Mouse (Mus musculus): ENCODE results near the gene Echs1. TPM values are rescaled to one million over a fixed set of nuclear protein-coding genes. Genes with fewer than 3 reads are reported as not detected.
"Not testable (repeated sequence)": the region's sequence is repeated elsewhere in the genome, so short reads cannot be mapped to it uniquely, and the experiment has no call there.

Echs1 gene
- 100 to 1,000 TPM in 1 of 2 experiments, 10 to 100 TPM in 1; 91.8 to 114 TPM for total RNA-seq (2021)
- long read RNA-seq, experiment 1, transcript Echs1-201 (8 exons, 1,557 nt), result major isoform, 163 of 170 reads
- long read RNA-seq, experiment 1, partial matches to known transcripts, result 6 of 170 reads
- long read RNA-seq, experiment 1, other reads (novel, unspliced or antisense), result 1 of 170 reads
- long read RNA-seq, experiment 2, transcript Echs1-201 (8 exons, 1,557 nt), result major isoform, 163 of 171 reads
- long read RNA-seq, experiment 2, partial matches to known transcripts, result 6 of 171 reads
- long read RNA-seq, experiment 2, other reads (novel, unspliced or antisense), result 2 of 171 reads

DNA sequence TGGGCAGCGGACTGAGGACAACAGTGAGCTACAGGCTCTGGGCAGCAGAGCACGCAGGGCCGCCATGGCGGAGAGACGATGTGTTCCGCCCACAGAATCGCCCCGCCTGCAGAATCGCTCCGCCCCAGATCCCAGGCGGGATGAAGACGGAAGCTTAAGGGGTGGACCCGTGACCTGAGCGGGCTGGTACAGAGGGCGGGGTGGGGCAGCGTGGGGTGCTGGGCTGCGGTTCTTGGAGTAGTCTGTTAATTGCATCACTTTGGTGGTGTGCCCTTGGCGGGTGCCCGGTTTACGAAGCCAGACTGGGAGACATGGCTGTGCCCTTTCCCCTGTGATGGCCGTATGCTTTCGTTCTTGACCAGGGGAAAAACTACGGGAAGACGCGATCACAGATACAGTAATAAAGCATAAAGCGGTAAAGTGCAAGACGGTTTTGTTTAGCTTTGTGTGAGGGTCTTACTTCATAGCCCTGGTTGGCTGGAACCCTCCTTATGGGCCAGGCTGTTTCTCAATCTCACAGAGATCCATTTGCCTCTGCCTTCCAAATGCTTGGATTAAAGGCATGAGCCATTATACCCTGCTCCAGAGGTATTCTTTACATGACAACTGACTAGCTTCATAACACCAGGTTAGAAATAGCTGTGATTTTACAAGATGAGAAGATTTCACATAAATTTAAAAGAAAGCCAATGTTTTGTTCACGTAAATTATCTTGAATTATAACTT, at the start of gene Echs1:
Gene Echs1 (minus strand): TSS at position 148 of the 726 bp plus-strand sequence.
- intact Hi-C loops (cut with DNase I; ENCODE audit: low total_unique reads), result no loop called here
- DNase-seq, result peak; percentile 92

DNA sequence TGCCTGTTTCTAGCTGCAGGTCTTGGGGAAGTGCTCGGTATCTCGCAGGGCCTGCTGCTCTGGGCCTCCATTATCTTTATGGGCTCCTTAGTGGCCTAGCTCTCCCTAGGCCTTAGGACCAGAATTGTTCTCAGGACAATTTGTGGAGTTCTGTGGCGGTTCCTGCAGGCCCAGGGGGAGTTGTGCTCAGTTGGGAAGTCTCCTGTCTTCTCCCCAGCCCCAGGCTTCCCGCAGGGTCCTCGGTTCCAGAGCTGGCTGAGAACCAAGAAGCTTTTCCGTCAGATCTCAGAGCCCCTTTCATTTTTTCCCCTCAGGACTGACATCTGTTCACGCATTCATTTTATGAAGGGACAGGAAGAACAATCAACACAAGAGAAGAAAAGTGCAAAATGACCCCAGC, 48.4 kb upstream of the Echs1 start, which contains the start of gene Olfr522:
Gene Olfr522 (minus strand): TSS at position 101 of the 400 bp plus-strand sequence.
- DNase-seq, result no peak
- intact Hi-C loops (cut with DNase I; ENCODE audit: low total_unique reads), result no loop called here

DNA sequence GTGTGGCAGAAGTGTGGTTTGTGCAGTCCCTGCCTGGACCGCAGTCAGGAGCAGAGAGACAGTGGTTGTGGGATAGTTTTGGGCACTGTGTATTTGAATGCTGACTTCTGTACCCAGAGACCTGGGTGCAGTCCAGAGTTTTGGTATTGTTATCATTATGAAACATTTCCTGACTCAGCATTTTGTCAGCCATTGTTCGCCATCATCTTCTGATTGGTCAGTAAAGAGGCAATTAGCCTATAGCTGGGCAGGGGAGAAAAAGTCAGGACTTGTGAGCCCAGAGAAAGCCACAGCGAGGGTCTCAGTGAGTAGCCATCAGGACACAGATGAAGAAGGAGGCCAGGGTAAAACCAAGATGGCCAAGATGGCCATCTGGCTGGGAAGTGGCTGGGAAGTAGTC, 44.1 kb upstream of the Echs1 start:
- DNase-seq, result no peak
- intact Hi-C loops (cut with DNase I; ENCODE audit: low total_unique reads), result no loop called here

- DNase-seq, result no peak
- intact Hi-C loops (cut with DNase I; ENCODE audit: low total_unique reads), result no loop called here
Observed at GRCm38 (mm10) chr7:140154218-140154927, 38.1 kb upstream of the Echs1 start, which contains the start of gene Sprn. Gene Sprn (minus strand): TSS chr7:140154877.

GRCm38 (mm10) chr7:140153829-140154217, 37.5 kb upstream of the Echs1 start:
- intact Hi-C loops (cut with DNase I; ENCODE audit: low total_unique reads), result no loop called here
- DNase-seq, result no peak

DNA sequence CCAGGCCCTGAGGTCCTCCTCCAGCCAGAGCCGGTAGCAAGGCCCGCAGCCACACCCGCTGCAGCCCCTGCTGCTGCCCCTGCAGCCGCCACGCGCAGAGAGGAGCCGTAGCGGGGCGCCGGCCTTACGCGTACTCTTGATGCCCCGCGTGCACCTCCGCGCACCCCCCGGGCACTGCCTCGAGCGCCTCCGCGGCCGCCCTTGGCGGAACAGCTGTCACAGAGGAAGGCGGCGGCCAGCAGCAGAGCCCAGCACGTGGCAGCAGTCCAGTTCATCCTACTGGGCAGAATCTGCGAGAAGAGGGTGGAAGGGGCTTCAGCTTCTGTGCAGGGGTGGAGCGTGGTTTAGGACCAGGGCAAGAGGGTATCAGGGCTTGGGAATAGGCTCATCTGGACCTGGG, 37.1 kb upstream of the Echs1 start:
- intact Hi-C loops (cut with DNase I; ENCODE audit: low total_unique reads), result no loop called here
- DNase-seq, result peak; percentile 44

DNA sequence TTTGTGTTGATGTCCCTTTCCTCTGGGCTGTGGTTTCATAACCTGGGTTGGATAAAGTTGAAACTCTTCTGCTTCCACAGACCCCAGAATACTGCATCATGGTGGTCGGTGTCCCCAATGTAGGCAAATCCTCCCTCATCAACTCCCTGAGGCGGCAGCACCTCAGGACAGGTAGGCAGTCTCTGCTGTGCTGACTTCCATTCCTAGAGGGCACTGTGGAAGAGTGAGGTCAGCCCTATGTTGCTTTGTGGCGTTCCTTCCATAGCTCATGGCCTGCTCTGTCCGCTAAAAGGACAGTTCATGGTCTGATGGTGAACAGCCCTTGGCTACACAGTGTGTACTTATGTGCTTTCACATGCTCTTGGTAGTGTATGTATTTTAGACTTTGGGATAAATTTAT, 28.3 kb upstream of the Echs1 start:
- intact Hi-C loops (cut with DNase I; ENCODE audit: low total_unique reads), result loop anchor here (2.0 kb wide), 1 partner anchor 68 kb away; no protein-coding TSS in a partner anchor
- DNase-seq, result no peak

DNA sequence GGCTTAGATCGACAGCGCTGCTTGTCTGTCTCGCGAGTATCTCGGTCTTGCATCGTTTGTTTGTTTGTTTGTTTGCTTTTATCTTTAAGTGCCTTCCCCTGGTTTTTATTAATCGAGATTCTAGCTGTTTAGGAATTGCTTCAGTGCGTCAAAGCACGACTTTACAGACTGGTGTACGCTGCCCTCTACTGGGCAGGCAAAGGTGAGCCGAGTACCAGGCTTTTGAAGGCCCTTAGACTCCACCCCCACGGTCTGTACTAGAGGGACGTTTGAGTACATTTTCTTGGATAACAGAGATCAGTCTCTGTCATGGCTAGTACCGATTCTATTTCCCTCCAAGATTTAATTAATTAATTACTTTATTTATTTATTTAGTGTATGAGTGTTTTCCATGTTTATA, 25.1 kb upstream of the Echs1 start:
- intact Hi-C loops (cut with DNase I; ENCODE audit: low total_unique reads), result no loop called here
- DNase-seq, result peak; percentile 63

GRCm38 (mm10) chr7:140138021-140138310, 21.7 kb upstream of the Echs1 start:
- intact Hi-C loops (cut with DNase I; ENCODE audit: low total_unique reads), result no loop called here

GRCm38 (mm10) chr7:140137135-140138020, 21.1 kb upstream of the Echs1 start, which contains the start of gene Mtg1:
Gene Mtg1 (plus strand): TSS chr7:140137564.
- intact Hi-C loops (cut with DNase I; ENCODE audit: low total_unique reads), result no loop called here

More at GRCm38 (mm10) chr7:140138021-140138310, 21.7 kb upstream of the Echs1 start:
- no peak for DNase-seq

DNA sequence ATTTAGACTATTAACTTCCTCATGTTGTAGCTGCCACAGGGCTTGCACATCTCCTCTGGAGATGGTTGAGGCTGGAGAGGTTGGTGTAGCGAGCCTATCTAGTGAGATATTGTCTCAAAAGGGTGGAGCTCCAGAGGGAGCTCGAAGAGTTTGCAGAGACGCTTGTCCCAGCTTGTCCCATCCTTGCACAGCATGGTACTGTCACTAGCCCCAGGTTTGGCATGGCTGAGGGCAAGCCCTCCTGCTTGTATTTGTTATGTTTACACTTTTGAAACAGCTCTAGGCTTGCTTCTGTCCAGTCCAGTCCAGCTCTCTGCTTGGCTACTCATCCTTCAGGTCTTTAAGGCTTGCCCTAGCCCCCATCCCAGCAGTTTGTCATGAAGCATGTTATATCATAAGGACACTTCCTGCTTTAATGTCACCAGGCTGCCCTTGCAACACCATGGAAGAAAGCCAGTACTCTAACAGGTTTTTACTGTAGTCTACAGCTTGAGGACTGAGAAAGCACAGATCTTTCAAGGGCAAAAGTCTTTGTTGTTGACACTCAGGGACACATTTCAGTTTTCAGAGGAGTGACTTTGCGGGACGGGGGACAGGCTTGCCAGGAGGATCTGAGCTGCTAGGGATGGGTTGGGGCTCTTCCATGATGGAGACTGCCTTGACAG, 19.0 kb upstream of the Echs1 start:
- intact Hi-C loops (cut with DNase I; ENCODE audit: low total_unique reads), result no loop called here
- no peak for DNase-seq

More at GRCm38 (mm10) chr7:140137135-140138020, 21.1 kb upstream of the Echs1 start, which contains the start of gene Mtg1:
- DNase-seq, result peak; percentile 96

- DNase-seq; intact Hi-C loops (cut with DNase I; ENCODE audit: low total_unique reads): not testable (repeated sequence)
Observed at GRCm38 (mm10) chr7:140134033-140134432, 17.8 kb upstream of the Echs1 start.

GRCm38 (mm10) chr7:140132184-140132583, 15.9 kb upstream of the Echs1 start:
- intact Hi-C loops (cut with DNase I; ENCODE audit: low total_unique reads); DNase-seq: not testable (repeated sequence)

GRCm38 (mm10) chr7:140127911-140128310, 11.6 kb upstream of the Echs1 start:
- intact Hi-C loops (cut with DNase I; ENCODE audit: low total_unique reads), result no loop called here
- DNase-seq, result no peak

DNA sequence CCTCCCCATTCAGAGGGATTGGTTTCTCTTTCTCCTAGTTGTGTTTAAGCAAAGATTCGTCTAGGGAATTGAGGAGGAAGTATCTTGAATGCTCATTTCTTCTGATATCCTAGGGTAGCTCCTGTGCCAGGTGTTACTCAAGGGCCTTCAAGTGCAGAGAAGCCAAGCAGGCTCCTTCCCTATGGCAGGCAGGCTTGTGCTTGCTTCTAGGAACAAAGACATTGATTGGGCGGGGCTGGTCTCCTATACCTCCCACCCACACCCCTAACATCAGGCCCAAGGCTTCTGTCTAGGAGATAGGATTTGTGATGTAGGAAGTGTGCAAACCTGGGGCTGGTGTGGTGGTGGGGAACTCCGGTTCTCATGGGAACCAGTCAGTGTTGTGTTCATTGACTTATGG, 10.7 kb upstream of the Echs1 start:
- no peak for DNase-seq
- intact Hi-C loops (cut with DNase I; ENCODE audit: low total_unique reads), result no loop called here

- intact Hi-C loops (cut with DNase I; ENCODE audit: low total_unique reads), result no loop called here
- no peak for DNase-seq
Observed at GRCm38 (mm10) chr7:140126022-140126350, 9.7 kb upstream of the Echs1 start.

GRCm38 (mm10) chr7:140125278-140126021, 9.2 kb upstream of the Echs1 start:
- DNase-seq, result peak; percentile 95
- intact Hi-C loops (cut with DNase I; ENCODE audit: low total_unique reads), result no loop called here

DNA sequence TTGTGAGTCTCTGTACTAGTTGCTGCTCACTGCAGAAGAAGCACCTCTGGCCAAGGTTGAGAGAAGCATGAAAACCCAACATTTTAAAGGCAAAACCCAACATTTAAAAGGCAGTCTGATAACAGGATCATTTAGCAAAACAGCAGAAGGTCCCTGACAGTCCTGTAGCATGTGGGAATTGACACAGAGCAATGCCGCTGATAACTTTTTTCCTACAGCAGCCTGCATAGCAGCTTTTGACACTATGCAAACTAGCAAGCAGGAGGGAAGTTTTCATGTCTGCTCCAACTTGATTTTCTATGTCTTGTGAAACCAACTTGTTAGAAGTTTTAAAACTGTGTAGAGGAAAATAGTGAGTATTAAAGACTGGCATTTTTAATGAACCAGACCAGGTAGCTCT, 8.1 kb upstream of the Echs1 start:
- intact Hi-C loops (cut with DNase I; ENCODE audit: low total_unique reads), result no loop called here
- DNase-seq, result no peak

Data from gastrocnemius, postnatal 14 days (tissue).